Mouse (Mus musculus): ENCODE data around the gene Nipsnap3b.
A peak's percentile ranks its signal among the peaks of the same experiment; 100 is the strongest.

Gene Nipsnap3b

GRCm38 (mm10) chr4:53011732-53012361 lies at the start of gene Nipsnap3b:
Nipsnap3b (plus strand) TSS chr4:53011880.
- DNase-seq (ENCODE audit: low spot score in 2 of 2): peak; percentile 94 to 95

GRCm38 (mm10) chr4:52964247-52964646 lies 47.4 kb upstream of the Nipsnap3b start, which contains the start of gene Olfr270:
Olfr270 (plus strand) TSS chr4:52964547.
- DNase-seq (ENCODE audit: low spot score in 2 of 2): no peak

GRCm38 (mm10) chr4:52985216-52985615 lies 26.5 kb upstream of the Nipsnap3b start:
- no peak for DNase-seq (ENCODE audit: low spot score in 2 of 2)

DNA sequence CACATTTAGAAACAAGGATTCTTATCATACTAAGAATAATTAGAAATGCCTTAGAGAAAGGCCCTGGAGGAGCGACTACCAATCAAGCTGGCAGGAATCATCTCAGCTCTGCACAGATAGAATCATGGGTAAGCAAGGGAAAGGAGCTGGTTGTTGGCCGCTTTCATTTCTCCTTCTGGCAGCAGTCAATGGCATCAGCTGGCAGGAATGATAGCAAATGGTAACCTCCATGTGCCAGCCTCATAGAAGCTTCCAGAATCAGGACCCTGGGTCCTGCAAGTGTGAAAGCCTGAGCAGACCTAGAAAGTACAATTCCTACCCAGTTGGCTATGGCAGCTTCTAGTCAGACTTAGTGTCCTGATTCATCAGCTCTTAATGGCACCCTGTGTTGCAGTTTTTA lies 25.4 kb upstream of the Nipsnap3b start:
- DNase-seq (ENCODE audit: low spot score in 2 of 2): no peak

GRCm38 (mm10) chr4:52989248-52989647 lies 22.4 kb upstream of the Nipsnap3b start, which contains the start of gene Nipsnap3a:
Nipsnap3a (plus strand) TSS chr4:52989272.
- DNase-seq (ENCODE audit: low spot score in 2 of 2): no peak

DNA sequence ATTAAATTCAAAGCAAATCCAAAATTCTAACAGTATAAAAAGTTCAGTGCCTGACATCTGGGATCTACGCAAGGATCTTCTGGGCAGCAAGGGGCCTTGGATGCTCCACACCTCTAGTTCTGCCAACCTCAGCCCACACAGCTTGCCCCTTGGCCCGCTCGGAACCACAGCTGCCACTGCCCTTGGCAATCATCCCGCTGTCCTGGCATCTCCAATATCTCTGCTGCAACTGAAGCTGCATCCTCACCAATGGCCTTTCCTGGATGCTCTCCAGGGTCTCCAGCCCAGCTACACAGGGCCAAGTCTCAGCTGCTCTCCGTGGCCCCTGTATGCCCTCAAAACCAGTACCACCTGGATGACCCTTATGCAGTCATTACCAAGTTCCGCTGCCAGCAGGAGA lies 12.2 kb upstream of the Nipsnap3b start:
- no peak for DNase-seq (ENCODE audit: low spot score in 2 of 2)

DNA sequence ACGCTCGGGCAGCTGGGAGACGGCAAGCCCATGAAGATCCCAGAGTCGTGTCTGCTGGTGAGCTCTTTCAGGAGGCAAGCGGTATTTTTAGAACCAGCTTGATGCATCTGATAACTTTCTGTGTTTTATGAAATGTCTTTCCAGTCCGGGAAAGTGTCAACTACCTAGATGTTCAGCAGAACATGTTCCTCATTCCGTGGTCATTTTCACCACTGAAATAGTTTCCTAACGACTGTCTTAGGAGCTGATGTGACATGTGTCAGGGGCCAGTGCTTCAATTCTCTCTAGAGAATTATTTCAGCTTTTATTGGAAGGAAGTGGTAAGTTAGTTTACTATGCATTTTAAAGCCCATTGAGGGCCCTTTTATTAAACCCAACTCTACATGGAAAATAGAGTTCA lies 11.5 kb upstream of the Nipsnap3b start:
- no peak for DNase-seq (ENCODE audit: low spot score in 2 of 2)

- DNase-seq (ENCODE audit: low spot score in 2 of 2): no peak
These were observed 2.5 kb upstream of the Nipsnap3b start for GRCm38 (mm10) chr4:53009183-53009582.

GRCm38 (mm10) chr4:53009871-53010270 lies 1.8 kb upstream of the Nipsnap3b start:
- DNase-seq (ENCODE audit: low spot score in 2 of 2): no peak

DNA sequence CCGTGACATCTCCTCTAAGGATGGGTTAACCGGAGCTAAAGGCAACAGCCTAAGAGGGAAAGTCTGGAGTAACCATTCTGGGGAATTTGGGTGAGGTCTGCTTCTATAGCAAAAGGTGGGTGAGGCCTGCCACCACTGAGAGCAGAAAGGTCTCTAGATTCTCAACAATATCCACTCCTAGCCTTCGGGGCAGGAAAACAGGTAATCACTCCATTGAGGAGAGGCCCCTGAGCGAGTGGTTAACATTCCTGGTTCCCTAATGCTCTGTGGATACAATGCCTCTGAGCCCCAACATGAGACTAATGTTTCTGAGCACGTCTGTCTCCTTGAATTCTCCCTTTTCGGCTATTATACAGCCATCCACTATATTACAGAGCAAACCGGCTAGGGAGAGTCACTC lies 2.7 kb downstream of the Nipsnap3b start:
- no peak for DNase-seq (ENCODE audit: low spot score in 2 of 2)

GRCm38 (mm10) chr4:53015024-53015423 lies 3.3 kb downstream of the Nipsnap3b start:
- no peak for DNase-seq (ENCODE audit: low spot score in 2 of 2)

DNA sequence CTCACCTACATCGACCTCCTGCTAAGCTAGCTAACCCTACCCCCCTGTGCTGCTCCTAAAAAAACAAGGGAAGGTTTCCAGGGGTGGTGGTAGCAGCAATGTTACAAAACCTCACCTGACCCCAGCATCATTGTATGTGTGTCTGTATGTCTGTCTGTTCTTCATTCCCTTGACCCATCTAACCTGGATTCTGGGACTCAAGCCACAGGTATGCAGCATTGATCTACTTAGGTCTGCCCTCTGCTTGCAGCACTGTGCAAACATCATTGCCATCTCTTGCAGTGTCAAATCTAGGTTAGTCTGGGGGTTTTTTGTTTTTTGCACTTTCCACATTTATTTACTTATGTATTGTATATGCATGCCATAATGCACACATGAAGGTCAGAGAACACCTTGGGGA lies 6.7 kb downstream of the Nipsnap3b start:
- DNase-seq (ENCODE audit: low spot score in 2 of 2): no peak

DNA sequence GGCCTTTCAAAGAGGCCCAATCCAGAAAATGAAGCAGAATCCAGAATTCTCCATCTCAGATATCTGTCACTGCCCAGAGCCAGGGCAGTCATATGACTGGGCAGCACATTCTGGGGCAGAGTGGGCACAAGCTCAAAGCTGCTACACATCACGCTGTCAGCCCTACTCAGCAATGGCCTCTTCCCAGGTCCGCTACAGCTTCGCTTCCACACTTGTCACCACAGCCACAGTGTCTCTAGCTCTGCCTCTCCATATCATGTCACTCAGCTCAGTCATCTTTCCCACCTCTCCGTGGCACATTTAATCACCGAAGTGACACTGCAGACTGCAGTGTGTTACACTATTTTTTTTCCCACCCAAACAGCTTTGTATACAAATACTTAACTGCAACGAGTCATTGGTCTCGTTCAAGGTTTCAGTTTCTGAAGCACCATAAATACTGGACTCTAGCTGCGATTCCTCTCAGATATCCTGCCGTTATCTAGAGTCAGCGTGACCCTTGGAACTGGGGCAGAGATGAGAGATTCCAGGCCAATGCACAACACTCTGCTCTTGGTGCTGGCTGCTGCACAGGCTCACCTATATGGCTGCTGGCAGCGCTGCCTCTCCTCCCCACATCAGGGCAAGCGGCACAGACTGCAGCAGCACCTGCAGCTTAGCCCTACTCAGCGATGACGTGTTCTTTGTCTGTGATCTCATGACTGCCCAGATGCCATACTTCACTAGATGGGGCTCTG lies 11.7 kb downstream of the Nipsnap3b start:
- no peak for DNase-seq (ENCODE audit: low spot score in 2 of 2)

DNA sequence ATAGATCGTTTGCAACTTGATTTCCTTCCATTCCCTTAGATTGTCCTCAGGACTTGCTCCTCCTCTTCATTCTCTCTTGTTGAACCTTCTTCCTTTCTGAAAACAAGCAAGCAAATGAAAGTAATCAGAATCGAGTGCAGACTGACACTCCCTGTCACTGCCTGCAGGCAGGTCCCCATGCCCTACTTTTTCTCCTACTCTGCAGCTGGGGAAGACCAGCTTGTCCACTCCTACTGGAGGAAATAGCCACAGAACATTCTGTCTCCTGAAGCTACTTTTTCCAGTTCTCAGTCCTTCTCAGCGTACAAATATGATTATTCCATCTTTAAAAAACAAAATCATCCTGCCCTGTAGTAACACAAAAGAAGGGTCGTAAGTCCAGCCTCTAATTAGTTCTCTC lies 12.7 kb downstream of the Nipsnap3b start:
- DNase-seq (ENCODE audit: low spot score in 2 of 2): no peak

GRCm38 (mm10) chr4:53027811-53028210 lies 16.1 kb downstream of the Nipsnap3b start:
- DNase-seq (ENCODE audit: low spot score in 2 of 2): no peak

- DNase-seq (ENCODE audit: low spot score in 2 of 2): no peak
These were observed 18.8 kb downstream of the Nipsnap3b start for GRCm38 (mm10) chr4:53030326-53030948.

- DNase-seq (ENCODE audit: low spot score in 2 of 2): no peak
These were observed 32.1 kb downstream of the Nipsnap3b start for GRCm38 (mm10) chr4:53043819-53044218.

- DNase-seq (ENCODE audit: low spot score in 2 of 2): no peak
These were observed 34.1 kb downstream of the Nipsnap3b start for GRCm38 (mm10) chr4:53045807-53046206.

DNA sequence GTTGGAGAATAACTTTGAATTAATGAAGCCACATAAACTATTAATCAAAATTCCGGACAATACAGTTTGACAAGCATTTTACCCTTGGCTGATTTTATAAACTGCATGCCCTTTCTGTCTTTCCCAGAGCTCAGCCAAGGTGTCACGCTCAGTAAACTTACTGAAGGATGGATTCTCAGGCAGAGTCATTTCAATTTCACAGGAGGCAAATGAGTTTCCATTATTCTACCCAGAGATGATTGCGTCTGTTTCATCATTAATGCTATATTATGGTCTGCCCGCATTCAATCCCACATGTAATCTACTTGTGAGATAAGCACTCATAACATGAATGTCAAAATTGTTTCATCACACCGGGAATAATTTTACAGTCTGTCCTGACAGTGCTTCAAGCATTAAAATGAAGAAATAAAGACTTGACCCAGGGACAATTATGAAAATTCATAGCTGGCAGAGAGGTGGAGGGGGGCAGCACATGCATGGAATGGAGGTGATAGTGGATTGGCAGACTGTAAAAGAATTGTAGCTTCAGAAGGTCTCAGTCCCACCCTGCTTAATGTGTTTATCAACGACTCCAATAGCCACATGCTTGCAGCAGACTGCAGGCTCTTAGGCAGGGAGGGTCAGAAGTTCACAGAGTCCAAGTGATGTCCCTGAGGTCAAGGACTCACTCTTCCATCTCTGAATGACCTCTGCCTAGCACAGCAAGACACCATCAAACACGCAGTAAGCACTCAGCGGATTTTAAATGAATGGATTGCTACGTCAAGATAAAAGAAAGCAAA lies 34.8 kb downstream of the Nipsnap3b start:
- no peak for DNase-seq (ENCODE audit: low spot score in 2 of 2)

- no peak for DNase-seq (ENCODE audit: low spot score in 2 of 2)
These were observed 50.8 kb downstream of the Nipsnap3b start for GRCm38 (mm10) chr4:53062301-53063008.

Measured in heart, adult 9 months (tissue).